Mouse (Mus musculus) neural tube, embryonic 13.5 days (tissue): ENCODE results near the gene Upk3bl. TPM values are rescaled to one million over a fixed set of nuclear protein-coding genes. Genes with fewer than 3 reads are reported as not detected.
"Not testable (repeated sequence)": the region's sequence is repeated elsewhere in the genome, so short reads cannot be mapped to it uniquely, and the experiment has no call there.

Source experiments
- ATAC-seq: fragments of 200-750 bp; cut with Nextera tagmentation; 2 replicates; pipeline ENCODE4 v1.8.0; 2017; ENCODE audit warnings: low read depth, mild to moderate bottlenecking, moderate TSS enrichment, moderate library complexity
- H3K27ac ChIP-seq: fragments of 300-500 bp; sonication (generic); replicated peaks from 2 replicates; pipeline ENCODE4 v1.5.1; 2015; ENCODE audit warnings: moderate library complexity, mild to moderate bottlenecking, inconsistent platforms
- H3K27me3 ChIP-seq: fragments of 300-500 bp; sonication (generic); 2 replicates; pipeline ENCODE4 v1.6.1; 2015; ENCODE audit warnings: mild to moderate bottlenecking, inconsistent platforms
- H3K36me3 ChIP-seq: fragments of 300-500 bp; sonication (generic); 2 replicates; pipeline ENCODE4 v1.6.1; 2015; ENCODE audit warnings: mild to moderate bottlenecking, inconsistent platforms
- H3K4me1 ChIP-seq: fragments of 300-500 bp; sonication (generic); replicated peaks from 2 replicates; pipeline ENCODE4 v1.6.1; 2015; ENCODE audit warnings: inconsistent platforms
- H3K4me2 ChIP-seq: fragments of 300-500 bp; sonication (generic); 2 replicates; pipeline ENCODE4 v1.6.1; 2015; ENCODE audit warnings: inconsistent platforms, mild to moderate bottlenecking, moderate library complexity
- H3K4me3 ChIP-seq: fragments of 300-500 bp; sonication (generic); 2 replicates; pipeline ENCODE4 v1.5.1; 2015; ENCODE audit warnings: mild to moderate bottlenecking, inconsistent platforms
- H3K9ac ChIP-seq: fragments of 300-500 bp; sonication (generic); 2 replicates; pipeline ENCODE4 v1.6.1; 2015; ENCODE audit warnings: moderate library complexity, mild to moderate bottlenecking, inconsistent platforms
- H3K9me3 ChIP-seq: fragments of 300-500 bp; sonication (generic); 2 replicates; pipeline ENCODE4 v1.6.1; 2016; ENCODE audit warnings: inconsistent platforms
- WGBS: fragments of 180-500 bp; shearing (Covaris S2); methylation state at CpG from one replicate; pipeline ENCODE4 v1.1.7; 2015; 5-methylcytosine and 5-hydroxymethylcytosine counted together
- microRNA-seq: library from miRNA; unstranded; fragments of <30 nt; microRNA quantifications from one replicate; pipeline ENCODE4, GENCODE M21; 2016
- polyA plus RNA-seq: library from polyadenylated mRNA; unstranded; fragments of >200 nt; fragmentation: Nextera tagmentation; extraction: Ambion mirVana; gene quantifications from 2 replicates; pipeline ENCODE4 v1.2.1, GENCODE M21; 2015

Gene Upk3bl
- polyA plus RNA-seq, 1 experiment from 2014 or later = not detected

DNA sequence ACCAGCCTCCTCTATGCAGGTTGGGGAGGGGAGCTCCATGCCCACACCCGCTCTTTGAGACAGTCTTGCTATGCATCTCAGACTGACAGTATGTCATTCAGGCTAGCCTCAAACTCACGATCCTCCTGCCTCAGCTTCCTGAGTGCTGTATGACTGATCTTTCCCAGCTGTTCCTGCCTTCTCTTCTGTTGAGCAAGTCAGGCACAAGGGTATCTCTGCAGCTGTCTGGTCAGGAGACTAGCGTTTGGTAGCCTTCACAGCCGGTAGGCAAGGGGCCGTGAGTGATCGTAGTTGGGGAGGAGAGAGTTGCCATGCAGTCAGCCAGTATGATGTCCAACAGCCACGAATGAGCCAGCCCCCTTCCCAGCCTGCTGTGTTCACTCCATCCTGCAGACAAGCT is 40.8 kb downstream of the Upk3bl start:
- no peak overlapping the region for H3K9ac ChIP-seq
- no peak overlapping the region for H3K4me3 ChIP-seq
- no peaks in the 10 kb centered on the region for H3K9me3 ChIP-seq
- H3K36me3 ChIP-seq = no peaks in the 10 kb centered on the region
- WGBS = 78% methylated on average over 7 of the region's 7 CpGs
- peaks cover 8% of the 10 kb centered on the region; the same call in 1 of the 2 replicates for H3K27me3 ChIP-seq
- no peak overlapping the region for H3K4me2 ChIP-seq
- no peaks in the 10 kb centered on the region for H3K4me1 ChIP-seq
- no peak overlapping the region for H3K27ac ChIP-seq
- no peak for ATAC-seq

DNA sequence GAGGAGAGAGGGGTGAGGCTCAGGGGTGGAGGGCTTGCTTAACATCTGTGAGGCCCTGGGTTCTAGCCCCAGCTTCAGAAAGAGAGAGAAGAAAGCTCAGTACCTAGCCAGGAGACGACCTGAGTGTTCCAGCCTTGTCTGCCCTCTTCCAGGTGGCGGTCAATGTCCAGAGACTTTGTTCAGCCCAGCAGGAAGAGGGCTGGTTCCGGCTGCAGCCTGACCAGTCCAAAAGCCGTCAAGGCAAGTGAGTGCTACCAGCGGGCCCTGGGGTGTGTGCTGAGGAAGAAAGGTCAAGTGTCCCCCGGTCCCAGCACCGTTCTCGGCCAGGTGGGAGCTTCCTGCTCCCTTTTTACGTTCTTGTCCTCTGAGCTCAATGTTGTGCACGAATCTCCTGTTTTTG is 44.2 kb downstream of the Upk3bl start:
- peaks cover 20% of the 10 kb centered on the region for H3K27me3 ChIP-seq
- 83% methylated on average over 10 of the region's 10 CpGs for WGBS

DNA sequence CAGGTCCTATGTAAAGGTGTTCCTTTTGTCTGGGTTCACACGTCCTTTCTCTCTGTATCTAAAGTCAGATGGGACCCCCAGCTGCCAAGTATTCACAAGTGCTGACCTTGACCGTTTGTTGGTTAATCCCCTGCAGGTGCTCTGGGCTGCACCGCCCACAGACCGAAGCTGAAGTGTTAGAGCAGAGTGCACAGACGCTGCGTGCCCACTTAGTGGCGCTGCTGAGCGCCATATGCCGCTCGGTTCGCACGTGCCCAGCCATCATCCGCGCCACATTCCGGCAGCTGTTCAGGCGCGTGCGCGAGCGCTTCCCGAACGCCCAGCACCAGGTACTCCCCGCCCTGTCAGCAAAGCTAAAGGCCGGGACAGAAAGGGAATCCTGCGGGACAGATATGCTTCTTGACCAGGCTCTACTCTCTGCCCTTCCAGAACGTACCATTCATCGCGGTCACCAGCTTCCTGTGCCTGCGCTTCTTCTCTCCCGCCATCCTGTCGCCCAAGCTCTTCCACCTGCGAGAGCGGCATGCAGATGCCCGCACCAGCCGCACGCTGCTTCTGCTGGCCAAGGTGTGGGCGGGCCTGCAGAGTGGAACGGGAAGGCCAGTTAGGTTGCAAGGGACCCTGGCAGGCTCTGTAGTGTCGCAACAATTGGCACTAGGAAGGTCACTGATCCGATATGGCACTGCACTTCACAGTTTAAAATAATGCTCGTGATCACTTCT is 48.0 kb downstream of the Upk3bl start:
- Histone ChIP-seq H3K36me3 (peaks cover 3% of the 10 kb centered on the region; the same call in 1 of the 2 replicates), H3K9ac (peak overlapping the region; percentile 64), H3K9me3 (no peaks in the 10 kb centered on the region), H3K27me3 (peaks cover 23% of the 10 kb centered on the region), H3K4me3 (peak overlapping the region; percentile 41), H3K4me2 (peak overlapping the region; percentile 68), H3K27ac (0 out of 2 replicates have a peak overlapping the region, but pooled peaks have one; percentile 19), H3K4me1 (peaks cover 9% of the 10 kb centered on the region)
- peak; percentile 84 for ATAC-seq
- 5% methylated on average over 41 of the region's 41 CpGs for WGBS

More for the DNA sequence above, 44.2 kb downstream of the Upk3bl start:
- Histone ChIP-seq H3K36me3 (no peaks in the 10 kb centered on the region), H3K9ac (no peak overlapping the region), H3K9me3 (no peaks in the 10 kb centered on the region), H3K4me3 (no peak overlapping the region), H3K4me2 (no peak overlapping the region), H3K27ac (no peak overlapping the region), H3K4me1 (peaks cover 9% of the 10 kb centered on the region)
- no peak for ATAC-seq

DNA sequence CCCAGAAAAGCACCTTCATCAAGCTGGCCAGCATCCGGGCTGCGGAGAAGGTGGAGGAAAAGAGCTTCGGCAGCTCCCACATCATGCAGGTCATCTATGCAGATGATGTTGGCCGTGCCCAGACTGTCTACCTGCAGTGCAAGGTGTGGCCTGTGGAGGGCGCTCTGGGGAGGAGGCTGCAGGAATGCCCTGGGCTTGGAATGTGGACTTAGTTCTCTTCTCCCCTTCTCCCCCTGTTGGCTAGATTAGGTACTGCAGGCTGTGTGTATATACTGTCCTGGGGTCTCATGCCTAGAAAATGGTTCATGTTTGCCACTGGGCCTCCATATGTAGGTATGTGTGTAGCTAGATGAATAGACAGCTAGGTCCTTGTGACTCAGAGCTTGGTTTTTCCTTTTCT is 50.2 kb downstream of the Upk3bl start:
- Histone ChIP-seq H3K27me3 (peaks cover 20% of the 10 kb centered on the region), H3K36me3 (peaks cover 3% of the 10 kb centered on the region; the same call in 1 of the 2 replicates)

DNA sequence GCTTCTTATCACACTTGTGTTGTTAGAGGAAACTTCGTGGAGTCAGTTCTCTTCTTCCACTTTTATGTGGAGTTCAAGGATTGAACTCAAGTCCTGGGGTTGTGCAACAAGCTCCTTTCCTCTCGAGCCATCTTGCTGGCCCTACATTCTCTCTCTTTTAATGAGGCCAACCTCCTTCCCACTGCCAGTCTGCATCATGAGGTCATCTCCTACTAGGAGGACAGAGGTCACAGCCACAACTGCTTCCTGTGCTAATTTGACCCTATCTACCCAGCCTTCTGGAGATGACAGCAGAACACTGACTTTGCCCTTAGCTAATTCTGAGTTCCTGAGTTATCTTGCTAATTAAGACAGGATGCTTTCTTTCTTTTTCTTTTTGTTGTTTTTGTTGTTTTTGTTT is 54.2 kb downstream of the Upk3bl start:
- Histone ChIP-seq H3K27me3 (peaks cover 4% of the 10 kb centered on the region; the same call in 1 of the 2 replicates), H3K9me3 (no peaks in the 10 kb centered on the region), H3K4me3 (no peak overlapping the region), H3K36me3 (peaks cover 3% of the 10 kb centered on the region; the same call in 1 of the 2 replicates), H3K4me2 (no peak overlapping the region), H3K27ac (no peak overlapping the region), H3K9ac (no peak overlapping the region), H3K4me1 (no peaks in the 10 kb centered on the region)
- no peak for ATAC-seq
- WGBS = 50% methylated on average over 2 of the region's 2 CpGs

More for the DNA sequence above, 50.2 kb downstream of the Upk3bl start:
- H3K4me1 ChIP-seq = peaks cover 9% of the 10 kb centered on the region
- 77% methylated on average over 5 of the region's 5 CpGs for WGBS
- H3K4me2 ChIP-seq = no peak overlapping the region
- ATAC-seq = no peak
- H3K4me3 ChIP-seq = no peak overlapping the region
- no peaks in the 10 kb centered on the region for H3K9me3 ChIP-seq
- H3K27ac ChIP-seq = no peak overlapping the region
- H3K9ac ChIP-seq = no peak overlapping the region

DNA sequence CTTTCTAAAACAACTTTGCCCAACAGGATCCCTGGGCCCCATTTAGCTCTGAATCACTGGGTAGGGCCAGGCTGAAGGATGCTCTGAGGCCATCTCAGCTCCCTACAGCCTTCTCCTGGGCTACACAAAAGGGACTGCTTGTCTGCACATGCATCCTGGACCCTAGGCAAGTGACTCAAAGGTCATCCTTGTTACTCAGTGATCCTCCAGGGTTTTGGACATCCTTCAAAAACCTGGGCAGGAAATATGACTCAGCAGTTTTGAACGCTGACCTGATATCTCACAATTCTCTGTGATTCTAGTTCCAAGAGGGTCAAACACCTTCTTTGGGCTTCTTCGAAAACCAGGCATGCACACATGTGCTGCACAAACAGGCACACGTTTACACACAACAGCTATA is 54.8 kb downstream of the Upk3bl start:
- H3K9me3 ChIP-seq = no peaks in the 10 kb centered on the region
- no peak overlapping the region for H3K27ac ChIP-seq
- 0 out of 2 replicates have a peak overlapping the region, but pooled peaks have one; percentile 12 for H3K9ac ChIP-seq
- no peaks in the 10 kb centered on the region for H3K4me1 ChIP-seq
- no peak overlapping the region for H3K4me3 ChIP-seq
- 84% methylated on average over 3 of the region's 3 CpGs for WGBS
- H3K27me3 ChIP-seq = no peaks in the 10 kb centered on the region; the same call in 1 of the 2 replicates
- H3K36me3 ChIP-seq = peaks cover 2% of the 10 kb centered on the region; the same call in 1 of the 2 replicates
- no peak overlapping the region for H3K4me2 ChIP-seq
- ATAC-seq = no peak

DNA sequence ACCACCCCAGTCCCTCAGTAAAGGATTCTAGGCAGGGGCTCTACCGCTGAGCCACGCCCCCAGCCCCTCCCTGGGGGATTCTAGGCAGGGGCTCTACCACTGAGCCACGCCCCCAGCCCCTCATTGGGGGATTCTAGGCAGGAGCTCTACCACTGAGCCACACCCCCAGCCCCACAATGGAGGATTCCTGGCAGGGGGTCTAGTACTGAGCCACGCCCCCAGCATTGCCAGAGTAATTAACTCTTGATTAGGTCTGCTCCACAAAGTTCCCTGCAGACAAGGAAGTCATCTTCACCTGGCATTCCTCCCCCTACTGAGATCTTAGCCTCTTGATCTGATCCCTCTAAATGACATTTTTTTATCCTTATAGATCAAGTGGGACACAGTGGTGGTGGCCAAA is 59.3 kb downstream of the Upk3bl start:
- H3K9me3 ChIP-seq, H3K9ac ChIP-seq, H3K27me3 ChIP-seq, H3K36me3 ChIP-seq, H3K4me3 ChIP-seq, ATAC-seq, H3K4me2 ChIP-seq, H3K27ac ChIP-seq: not testable (repeated sequence)
- H3K4me1 ChIP-seq = peaks cover 24% of the 10 kb centered on the region
- WGBS = 52% methylated on average over 4 of the region's 4 CpGs

Small RNAs within 50 kb of the gene (microRNA-seq; reads per million reads assigned to microRNA genes)
- not detected for gene Mir7035

Other genes starting within 250 kb of the Upk3bl start
- gene Srrm3, start 247.6 kb upstream of the Upk3bl start, polyA plus RNA-seq = 77.2 and 85.9 TPM in 2 replicates
- gene Hspb1, start 166.6 kb upstream of the Upk3bl start, polyA plus RNA-seq = 15.8 and 19.3 TPM in 2 replicates
- 665 and 740 TPM in 2 replicates for gene Ywhag, start 119.9 kb upstream of the Upk3bl start, polyA plus RNA-seq
- 0.79 and 1.9 TPM in 2 replicates for gene Ssc4d, start 80.0 kb upstream of the Upk3bl start, polyA plus RNA-seq
- 0.14 TPM in 1 of 2 replicates, not detected in the other for gene Zp3, start 74.4 kb upstream of the Upk3bl start, polyA plus RNA-seq
- gene Dtx2, start 59.7 kb upstream of the Upk3bl start, polyA plus RNA-seq = 25.6 and 26.5 TPM in 2 replicates
- 0.14 and 0.20 TPM in 2 replicates for gene Upk3b, start 16.0 kb upstream of the Upk3bl start, polyA plus RNA-seq
- 19.7 and 19.9 TPM in 2 replicates for gene Rasa4, start 29.4 kb downstream of the Upk3bl start, polyA plus RNA-seq
- gene Polr2j, start 62.1 kb downstream of the Upk3bl start, polyA plus RNA-seq = 210 and 232 TPM in 2 replicates
- gene Lrwd1, start 81.6 kb downstream of the Upk3bl start, polyA plus RNA-seq = 25.0 and 25.6 TPM in 2 replicates
- gene Alkbh4, start 81.7 kb downstream of the Upk3bl start, polyA plus RNA-seq = 21.1 and 22.4 TPM in 2 replicates
- gene Orai2, start 116.2 kb downstream of the Upk3bl start, polyA plus RNA-seq = 29.1 and 33.7 TPM in 2 replicates
- gene Prkrip1, start 144.5 kb downstream of the Upk3bl start, polyA plus RNA-seq = 58.8 and 69.0 TPM in 2 replicates
- gene Sh2b2, start 192.1 kb downstream of the Upk3bl start, polyA plus RNA-seq = 24.9 and 26.4 TPM in 2 replicates